Mouse (Mus musculus) erythroblast, embryonic 14.5 days (primary cell): ENCODE results near the gene Foxa2. TPM values are rescaled to one million over a fixed set of nuclear protein-coding genes. Genes with fewer than 3 reads are reported as not detected.

Experiments
- H3K27me3 ChIP-seq: 2 replicates; pipeline ENCODE4 v1.6.1; 2012; ENCODE audit warnings: inconsistent platforms; ENCODE audit not compliant: control insufficient read depth
- H3K36me3 ChIP-seq: 2 replicates; pipeline ENCODE4 v1.6.1; 2012; ENCODE audit warnings: mild to moderate bottlenecking, inconsistent platforms; ENCODE audit not compliant: control insufficient read depth
- H3K4me1 ChIP-seq: 2 replicates; pipeline ENCODE4 v1.6.1; 2012; ENCODE audit warnings: inconsistent platforms; ENCODE audit not compliant: control insufficient read depth
- H3K4me3 ChIP-seq: replicated peaks from 2 replicates; pipeline ENCODE3; 2012; ENCODE audit warnings: moderate library complexity, mild to moderate bottlenecking, inconsistent platforms
- H3K9me3 ChIP-seq: 2 replicates; pipeline ENCODE4 v1.6.1; 2012; ENCODE audit warnings: low read length, inconsistent platforms, mixed read lengths; ENCODE audit not compliant: control insufficient read depth
- GATA1 ChIP-seq: IDR thresholded peaks from 2 replicates; pipeline ENCODE4 v1.6.1; 2012; ENCODE audit warnings: low read length, inconsistent platforms, mixed read lengths
- TAL1 ChIP-seq: IDR thresholded peaks from 3 replicates; pipeline ENCODE4 v1.6.1; 2012; ENCODE audit warnings: low read length, inconsistent platforms, mixed read lengths
- polyA plus RNA-seq: library from polyadenylated mRNA; stranded (reverse); fragments of >175 nt; gene quantifications from 2 replicates; pipeline ENCODE4 v1.2.3, GENCODE M21; 2012

The Foxa2 gene
- polyA plus RNA-seq, 1 experiment = not detected

- Histone ChIP-seq H3K4me3 (no peak overlapping the region), H3K9me3 (no peaks in the 10 kb centered on the region; the same call in 1 of the 2 replicates), H3K4me1 (no peaks in the 10 kb centered on the region), H3K27me3 (peaks cover 74% of the 10 kb centered on the region), H3K36me3 (no peaks in the 10 kb centered on the region; the same call in 1 of the 2 replicates)
- no peak for TF ChIP-seq TAL1
- no peak for TF ChIP-seq GATA1
Measured at GRCm38 (mm10) chr2:148047611-148048010, 842 bp upstream of the Foxa2 start.

DNA sequence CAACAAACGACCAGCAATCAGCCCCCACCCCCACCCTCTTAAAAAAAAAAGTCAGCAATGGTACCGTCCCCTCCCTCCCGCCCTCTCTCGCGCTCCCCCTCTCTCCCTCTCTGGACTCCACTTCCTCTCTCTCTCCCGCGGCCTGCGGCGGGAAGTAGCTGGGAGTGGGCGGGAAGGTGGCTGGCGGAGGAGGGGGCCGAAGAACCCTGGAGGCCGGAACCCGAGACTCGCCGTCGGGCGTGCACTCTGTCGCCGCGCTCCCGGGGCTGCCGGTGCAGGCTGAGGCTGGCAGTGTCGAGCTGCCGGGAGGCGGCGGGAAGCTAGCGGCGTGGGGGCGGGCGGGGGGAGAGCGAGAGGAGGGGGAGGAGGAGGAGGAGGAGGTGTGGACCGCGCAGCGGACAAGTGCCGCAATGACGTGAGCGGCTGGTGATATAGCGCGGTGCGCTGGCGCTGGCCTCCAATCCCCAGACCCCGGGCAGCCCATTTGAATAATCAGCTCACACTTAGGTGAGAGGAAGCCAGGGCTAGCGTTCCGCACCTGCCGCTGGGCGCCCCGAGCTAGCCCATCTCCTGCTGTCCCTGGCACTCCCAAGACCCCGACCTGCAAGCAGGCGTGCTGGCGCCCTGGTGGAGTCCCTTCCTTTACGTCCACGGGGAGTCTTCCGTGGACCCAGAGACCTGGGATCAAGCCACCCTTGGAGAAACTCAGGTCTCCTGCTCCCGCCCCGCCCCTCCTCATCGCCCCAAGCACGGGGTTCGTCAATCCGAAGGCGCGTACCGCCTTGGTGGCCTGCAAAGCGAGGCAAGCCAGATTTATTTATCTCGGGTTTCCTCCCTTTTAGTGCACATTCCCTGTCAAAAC is 601 bp downstream of the Foxa2 start:
- Histone ChIP-seq H3K27me3 (peaks cover 86% of the 10 kb centered on the region), H3K4me3 (peak overlapping the region; percentile 45)

GRCm38 (mm10) chr2:148045543-148045936 is 1.2 kb downstream of the Foxa2 start:
- peaks cover 90% of the 10 kb centered on the region for H3K27me3 ChIP-seq
- TF ChIP-seq TAL1 (no peak), GATA1 (no peak)
- no peaks in the 10 kb centered on the region; the same call in 1 of the 2 replicates for H3K36me3 ChIP-seq
- no peaks in the 10 kb centered on the region; the same call in 1 of the 2 replicates for H3K9me3 ChIP-seq
- H3K4me3 ChIP-seq = peak overlapping the region; percentile 42
- H3K4me1 ChIP-seq = no peaks in the 10 kb centered on the region

More for the DNA sequence above, 601 bp downstream of the Foxa2 start:
- Histone ChIP-seq H3K36me3 (no peaks in the 10 kb centered on the region; the same call in 1 of the 2 replicates), H3K4me1 (no peaks in the 10 kb centered on the region), H3K9me3 (no peaks in the 10 kb centered on the region; the same call in 1 of the 2 replicates)
- no peak for TF ChIP-seq TAL1

DNA sequence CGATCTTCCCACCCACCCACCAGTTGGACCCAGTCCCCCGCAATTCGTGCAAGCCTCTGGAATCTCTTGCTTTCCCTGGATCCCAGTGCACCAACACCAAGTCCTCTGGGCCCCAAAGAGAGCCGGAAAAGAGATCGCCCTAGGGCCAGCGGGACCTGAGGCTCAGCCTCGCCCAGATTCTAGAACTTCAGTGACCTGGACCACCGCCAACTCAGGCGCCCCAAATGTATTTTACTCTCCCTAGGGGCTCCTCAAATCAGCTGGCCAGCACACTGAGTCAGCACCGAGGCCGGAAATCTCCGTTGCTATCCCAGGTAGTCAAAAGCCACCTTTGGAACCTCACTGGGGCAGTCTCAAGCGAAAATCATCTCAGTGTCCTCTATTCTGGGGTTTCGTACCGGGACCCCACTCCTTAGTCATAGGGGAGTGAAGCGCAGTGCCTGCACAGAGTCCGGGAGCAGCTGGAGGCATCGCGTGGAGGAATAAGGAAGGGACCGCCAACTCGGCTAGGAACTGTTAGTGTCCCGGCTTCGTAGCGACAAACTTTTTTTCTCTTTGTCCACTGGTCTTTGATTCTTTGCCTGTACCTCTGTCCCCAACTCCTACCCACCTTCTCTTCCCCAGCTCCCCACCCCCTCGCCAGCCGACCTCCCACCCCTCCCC is 1.8 kb downstream of the Foxa2 start:
- Histone ChIP-seq H3K36me3 (no peaks in the 10 kb centered on the region; the same call in 1 of the 2 replicates), H3K9me3 (no peaks in the 10 kb centered on the region; the same call in 1 of the 2 replicates), H3K27me3 (peaks cover 95% of the 10 kb centered on the region), H3K4me1 (no peaks in the 10 kb centered on the region), H3K4me3 (peak overlapping the region; percentile 48)
- TF ChIP-seq TAL1 = no peak

- Histone ChIP-seq H3K27me3 (peaks cover 100% of the 10 kb centered on the region), H3K9me3 (no peaks in the 10 kb centered on the region; the same call in 1 of the 2 replicates), H3K36me3 (no peaks in the 10 kb centered on the region; the same call in 1 of the 2 replicates), H3K4me1 (no peaks in the 10 kb centered on the region), H3K4me3 (peak overlapping the region; percentile 48)
- TF ChIP-seq TAL1 (no peak), GATA1 (no peak)
Measured at GRCm38 (mm10) chr2:148043976-148044876, 2.5 kb downstream of the Foxa2 start.

- Histone ChIP-seq H3K4me3 (no peak overlapping the region), H3K27me3 (peaks cover 100% of the 10 kb centered on the region), H3K4me1 (no peaks in the 10 kb centered on the region), H3K36me3 (no peaks in the 10 kb centered on the region; the same call in 1 of the 2 replicates), H3K9me3 (no peaks in the 10 kb centered on the region; the same call in 1 of the 2 replicates)
- TF ChIP-seq GATA1 = no peak
- TF ChIP-seq TAL1 = no peak
Measured at GRCm38 (mm10) chr2:148043271-148043975, 3.3 kb downstream of the Foxa2 start.

DNA sequence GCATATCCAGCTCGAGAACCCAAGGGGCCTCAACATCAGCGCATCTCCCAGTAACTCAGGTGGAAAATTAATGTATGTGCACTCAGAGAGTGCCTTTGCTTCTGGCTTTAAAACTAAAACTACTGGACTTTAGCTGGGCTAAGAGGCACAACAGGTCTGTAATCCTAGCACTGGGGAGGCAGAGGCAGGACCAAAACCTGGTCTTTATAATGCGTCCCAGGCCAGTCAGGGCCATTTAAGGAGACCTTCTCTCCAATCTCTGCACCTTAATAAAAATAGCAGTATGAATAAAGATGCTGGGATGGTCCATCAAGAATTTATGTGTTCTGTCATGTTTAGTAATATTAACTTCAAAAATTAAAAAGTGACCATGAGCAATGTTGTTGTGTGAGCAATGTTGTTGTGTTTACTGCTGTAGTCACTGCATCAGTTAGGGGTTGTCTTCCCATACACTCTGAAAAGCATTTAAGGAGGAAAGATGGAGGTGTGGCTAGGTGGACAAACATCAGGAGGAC is 4.6 kb downstream of the Foxa2 start:
- TF ChIP-seq TAL1 (no peak), GATA1 (no peak)
- Histone ChIP-seq H3K36me3 (no peaks in the 10 kb centered on the region; the same call in 1 of the 2 replicates), H3K4me3 (no peak overlapping the region), H3K9me3 (no peaks in the 10 kb centered on the region; the same call in 1 of the 2 replicates), H3K4me1 (no peaks in the 10 kb centered on the region), H3K27me3 (peaks cover 100% of the 10 kb centered on the region)

DNA sequence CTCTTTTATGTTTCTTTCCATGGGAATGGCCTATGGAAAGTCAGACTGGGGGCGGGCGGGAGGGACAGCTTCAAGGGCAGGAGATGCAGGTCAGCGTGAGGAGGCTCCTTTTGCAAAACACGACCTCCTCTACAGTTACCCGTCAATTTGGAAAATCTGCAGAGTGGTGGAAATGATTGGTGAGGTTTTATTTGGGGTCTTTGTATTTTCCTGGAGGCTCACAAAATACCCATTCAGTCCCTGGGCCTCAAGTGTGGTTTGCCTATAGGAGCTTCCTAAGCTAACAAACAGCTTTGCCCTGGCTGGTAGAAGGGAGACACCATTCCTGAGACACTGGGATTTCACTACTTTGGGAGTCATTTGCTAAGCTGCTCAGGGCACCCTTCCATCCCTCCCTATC is 5.4 kb downstream of the Foxa2 start:
- H3K4me3 ChIP-seq = no peak overlapping the region
- H3K9me3 ChIP-seq = no peaks in the 10 kb centered on the region; the same call in 1 of the 2 replicates
- H3K4me1 ChIP-seq = no peaks in the 10 kb centered on the region
- no peaks in the 10 kb centered on the region; the same call in 1 of the 2 replicates for H3K36me3 ChIP-seq
- H3K27me3 ChIP-seq = peaks cover 100% of the 10 kb centered on the region
- TF ChIP-seq GATA1 (no peak), TAL1 (no peak)
